ENCODE assay signal across 1 mouse cellular context in genomic region chr14:7882050-7882449, GRCm38 (mm10).
TF ChIP-seq lines count a peak whose summit lies in the region.

No protein-coding gene starts in this region.

TF ChIP-seq in MEL, 35 proteins besides CTCF, POLR2A, EP300 and RAD21 (continued from another document):
- TF ChIP-seq BHLHE40 (IDR thresholded peaks at IDR 0.05; ENCODE audit: borderline replicate concordance, low read depth, low read length) (peak; percentile 97), ETS1 (IDR thresholded peaks at IDR 0.05; ENCODE audit: low read depth, low read length) (peak; percentile 79), ZNF384 (IDR thresholded peaks at IDR 0.05; ENCODE audit: low read depth, low read length) (peak; percentile 68; the same call in 1 of the 2 replicates), MXI1 (IDR thresholded peaks at IDR 0.05; ENCODE audit: low read depth, low read length) (peak; percentile 56), TCF12 (IDR thresholded peaks at IDR 0.05; ENCODE audit: low read depth, low read length) (peak; percentile 77), MAX (IDR thresholded peaks at IDR 0.05; ENCODE audit: low read length) (peak; percentile 59; the same call in 1 of the 2 replicates), KAT2A (conservative IDR thresholded peaks at IDR 0.05; ENCODE audit: low read depth, low read length) (no peak), USF1 (IDR thresholded peaks at IDR 0.05; ENCODE audit: low read depth, low read length) (peak; percentile 38; the same call in 1 of the 2 replicates)
